Mouse (Mus musculus) testis, postnatal 10 days (tissue): ENCODE measurements around the gene Plekho2.
A peak's percentile ranks its signal among the peaks of the same experiment; 100 is the strongest.

Experiments
- DNase-seq: peaks from one replicate; pipeline ENCODE4 v3.0.0; 2021; ENCODE audit warnings: low spot score

The Plekho2 gene

GRCm38 (mm10) chr9:65529659-65530058 is 50.2 kb downstream of the Plekho2 start:
- no peak for DNase-seq

GRCm38 (mm10) chr9:65528417-65529038 is 51.3 kb downstream of the Plekho2 start:
- DNase-seq, result no peak

- DNase-seq, result no peak
Measured at GRCm38 (mm10) chr9:65525445-65526195, 54.2 kb downstream of the Plekho2 start.

- peak; percentile 86 for DNase-seq
Measured at GRCm38 (mm10) chr9:65523611-65524364, 56.1 kb downstream of the Plekho2 start.

- DNase-seq, result no peak
Measured at GRCm38 (mm10) chr9:65520505-65520876, 59.3 kb downstream of the Plekho2 start.

GRCm38 (mm10) chr9:65519807-65520504 is 59.9 kb downstream of the Plekho2 start, which contains the start of gene Ankdd1a:
TSS of gene Ankdd1a (minus strand) at chr9:65520193.
- DNase-seq, result peak; percentile 55

GRCm38 (mm10) chr9:65514851-65515261 is 65.0 kb downstream of the Plekho2 start:
- DNase-seq, result no peak

GRCm38 (mm10) chr9:65514431-65514830 is 65.4 kb downstream of the Plekho2 start:
- no peak for DNase-seq

GRCm38 (mm10) chr9:65512520-65512919 is 67.3 kb downstream of the Plekho2 start:
- no peak for DNase-seq

- no peak for DNase-seq
Measured at GRCm38 (mm10) chr9:65508449-65508848, 71.4 kb downstream of the Plekho2 start.

GRCm38 (mm10) chr9:65502721-65503505 is 76.9 kb downstream of the Plekho2 start:
- DNase-seq, result no peak
